Mouse (Mus musculus) splenic B cell, adult 2 months (primary cell): ENCODE data around the gene Sdk2.

Experiments used
- DNase-seq: peaks from one replicate; pipeline ENCODE4 v3.0.0-alpha.2; 2011; ENCODE audit warnings: low read depth, low spot score
- H3K27me3 ChIP-seq: 2 replicates; pipeline ENCODE4 v1.6.1; 2012; ENCODE audit warnings: mild to moderate bottlenecking, low read length, moderate library complexity, mixed read lengths; ENCODE audit not compliant: control insufficient read depth, poor library complexity, insufficient read depth, severe bottlenecking
- H3K36me3 ChIP-seq: 2 replicates; pipeline ENCODE4 v1.6.1; 2012; ENCODE audit warnings: mild to moderate bottlenecking, low read length, moderate library complexity, mixed read lengths; ENCODE audit not compliant: control insufficient read depth, poor library complexity, insufficient read depth, severe bottlenecking

Sdk2 gene

DNA sequence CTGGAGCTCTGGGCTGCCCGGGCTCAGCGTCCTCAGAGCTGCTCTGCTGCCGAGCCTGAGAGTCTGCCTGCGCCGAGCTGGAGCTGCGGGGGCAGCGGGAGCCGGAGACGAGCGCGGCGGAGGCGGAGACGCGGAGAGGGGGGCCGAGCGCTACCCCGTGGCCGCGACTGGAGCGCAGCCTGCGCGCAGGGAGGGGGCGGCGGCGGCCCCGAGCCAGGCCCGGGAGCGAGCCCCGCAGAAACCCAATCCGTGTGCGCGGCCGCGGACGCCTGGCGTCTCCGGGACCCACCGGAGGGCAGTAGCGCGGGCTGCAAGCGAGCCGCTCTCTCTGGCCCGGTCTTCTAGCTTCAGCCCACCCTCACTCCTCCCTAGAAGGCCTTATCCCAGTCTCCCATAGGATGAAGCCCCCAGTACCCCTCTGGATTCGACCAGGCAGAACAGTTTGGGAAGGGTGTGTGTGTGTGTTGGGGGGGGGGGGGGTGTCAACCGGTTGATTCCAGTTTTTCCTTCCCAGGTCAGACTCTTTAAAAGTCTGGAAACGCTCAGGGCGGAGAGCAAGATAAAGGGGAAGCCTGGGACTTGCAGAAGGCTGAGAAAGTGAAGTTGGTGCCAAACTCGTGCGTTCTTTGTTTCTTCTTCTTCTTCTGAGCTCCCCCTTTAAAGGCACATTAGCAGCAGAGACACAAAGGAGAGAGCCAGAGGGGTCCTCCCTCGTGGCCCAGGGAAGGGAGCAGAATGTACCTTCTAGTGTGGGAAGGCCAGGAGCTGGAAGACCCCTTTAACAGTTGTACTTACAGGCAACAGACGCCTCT, at the start of gene Sdk2:
Sdk2 (minus strand) TSS at position 96 of the 812 bp plus-strand sequence.
- peak; percentile 13 for DNase-seq
- Histone ChIP-seq H3K36me3 (no peaks in the 10 kb centered on the region), H3K27me3 (0 out of 2 replicates have a peak, but pooled peaks cover 2% of the 10 kb centered on the region)

DNA sequence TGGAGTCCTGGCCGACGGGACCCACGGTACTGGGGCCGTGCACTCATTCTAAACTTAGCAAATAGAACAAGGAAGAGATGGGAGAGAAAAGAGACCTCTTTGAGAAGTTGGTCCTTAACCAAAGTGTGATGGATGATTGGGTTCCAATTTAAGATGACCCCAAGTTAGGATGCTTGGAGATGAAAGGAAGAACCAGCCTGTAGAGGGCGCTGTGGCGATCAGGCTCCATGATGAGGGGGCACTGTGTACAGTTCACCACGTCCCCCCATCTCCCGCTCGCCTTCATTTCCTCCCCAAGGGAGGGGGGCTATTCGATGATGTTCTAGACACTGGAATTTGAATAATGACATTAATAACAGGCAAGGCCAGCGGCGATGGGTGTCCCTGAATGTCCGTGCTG, 48.2 kb upstream of the Sdk2 start:
- Histone ChIP-seq H3K27me3 (no peaks in the 10 kb centered on the region; the same call in 1 of the 2 replicates), H3K36me3 (no peaks in the 10 kb centered on the region)
- peak; percentile 6 for DNase-seq

GRCm38 (mm10) chr11:114114674-114115073, 47.8 kb upstream of the Sdk2 start:
- H3K27me3 ChIP-seq, result no peaks in the 10 kb centered on the region; the same call in 1 of the 2 replicates
- no peak for DNase-seq
- no peaks in the 10 kb centered on the region for H3K36me3 ChIP-seq

GRCm38 (mm10) chr11:114110851-114111250, 44.0 kb upstream of the Sdk2 start:
- Histone ChIP-seq H3K27me3 (no peaks in the 10 kb centered on the region), H3K36me3 (no peaks in the 10 kb centered on the region)
- DNase-seq, result no peak

- DNase-seq, result no peak
- Histone ChIP-seq H3K36me3 (no peaks in the 10 kb centered on the region), H3K27me3 (no peaks in the 10 kb centered on the region; the same call in 1 of the 2 replicates)
These were observed 26.8 kb upstream of the Sdk2 start for GRCm38 (mm10) chr11:114093636-114094035.

GRCm38 (mm10) chr11:114093175-114093574, 26.3 kb upstream of the Sdk2 start:
- Histone ChIP-seq H3K36me3 (no peaks in the 10 kb centered on the region), H3K27me3 (no peaks in the 10 kb centered on the region; the same call in 1 of the 2 replicates)
- peak; percentile 11 for DNase-seq

DNA sequence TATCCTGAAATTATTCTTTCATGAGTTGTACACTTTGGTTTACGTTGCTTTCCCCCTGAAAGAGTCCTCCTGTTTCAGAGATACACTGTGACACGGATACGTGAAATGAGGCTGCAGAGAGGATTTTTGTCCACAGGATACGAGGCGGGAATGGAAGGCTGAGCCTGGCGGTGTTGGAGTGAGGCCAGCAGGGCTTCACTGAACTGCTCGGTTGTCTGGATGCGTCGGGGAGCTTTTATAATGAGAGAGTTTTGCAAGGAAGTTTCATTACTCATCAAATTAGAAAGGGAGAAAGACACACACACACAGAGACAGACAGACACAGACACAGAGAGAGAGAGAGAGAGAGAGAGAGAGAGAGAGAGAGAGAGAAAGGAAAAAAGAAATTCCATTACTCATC, 13.8 kb upstream of the Sdk2 start:
- no peaks in the 10 kb centered on the region for H3K36me3 ChIP-seq
- no peak for DNase-seq
- no peaks in the 10 kb centered on the region for H3K27me3 ChIP-seq

DNA sequence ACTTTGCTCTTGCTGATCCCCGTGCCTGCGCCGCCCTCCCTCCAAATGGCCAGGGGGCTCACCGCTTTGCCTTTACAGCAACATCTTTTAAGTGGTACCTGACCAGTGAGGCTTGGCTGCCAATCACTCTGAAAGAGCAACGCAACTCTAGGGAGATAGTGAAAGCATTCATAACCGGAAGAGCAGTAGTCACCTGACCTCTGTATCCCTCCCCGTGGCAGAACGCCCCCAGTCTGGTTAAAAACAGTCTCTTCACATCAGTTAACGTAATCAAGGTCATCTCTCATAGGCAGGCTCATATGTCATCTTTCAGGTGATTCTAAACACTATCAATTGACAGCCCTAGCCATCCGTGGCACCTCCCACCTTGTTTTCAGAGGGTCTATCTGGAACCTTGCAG, 5.8 kb upstream of the Sdk2 start:
- H3K36me3 ChIP-seq, result no peaks in the 10 kb centered on the region
- no peaks in the 10 kb centered on the region for H3K27me3 ChIP-seq
- peak; percentile 15 for DNase-seq

GRCm38 (mm10) chr11:114071998-114072397, 5.2 kb upstream of the Sdk2 start:
- H3K36me3 ChIP-seq, result no peaks in the 10 kb centered on the region
- 0 out of 2 replicates have a peak, but pooled peaks cover 2% of the 10 kb centered on the region for H3K27me3 ChIP-seq
- peak; percentile 63 for DNase-seq

- H3K36me3 ChIP-seq, result no peaks in the 10 kb centered on the region
- 0 out of 2 replicates have a peak, but pooled peaks cover 2% of the 10 kb centered on the region for H3K27me3 ChIP-seq
- no peak for DNase-seq
These were observed 4.0 kb upstream of the Sdk2 start for GRCm38 (mm10) chr11:114070881-114071280.

DNA sequence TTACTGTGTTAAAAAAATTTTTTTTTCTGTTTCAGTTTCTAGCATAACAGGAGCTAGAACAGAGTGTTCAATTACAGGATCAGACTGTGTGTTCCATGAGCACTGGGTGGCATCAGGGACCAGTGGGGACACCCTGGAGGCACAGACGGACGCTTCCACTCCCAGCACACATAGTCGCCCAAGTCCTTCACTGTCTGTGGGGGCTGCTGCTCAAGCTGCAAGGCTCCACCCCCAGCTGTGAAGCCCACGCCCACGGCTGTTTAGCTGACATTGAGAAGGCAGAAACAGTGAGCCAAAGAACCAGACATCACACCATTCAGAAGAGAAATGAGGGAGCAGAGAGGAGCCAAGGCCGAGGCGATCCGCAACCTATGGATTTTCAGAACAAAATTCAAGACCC, 3.3 kb upstream of the Sdk2 start:
- no peak for DNase-seq
- Histone ChIP-seq H3K36me3 (no peaks in the 10 kb centered on the region), H3K27me3 (0 out of 2 replicates have a peak, but pooled peaks cover 2% of the 10 kb centered on the region)

DNA sequence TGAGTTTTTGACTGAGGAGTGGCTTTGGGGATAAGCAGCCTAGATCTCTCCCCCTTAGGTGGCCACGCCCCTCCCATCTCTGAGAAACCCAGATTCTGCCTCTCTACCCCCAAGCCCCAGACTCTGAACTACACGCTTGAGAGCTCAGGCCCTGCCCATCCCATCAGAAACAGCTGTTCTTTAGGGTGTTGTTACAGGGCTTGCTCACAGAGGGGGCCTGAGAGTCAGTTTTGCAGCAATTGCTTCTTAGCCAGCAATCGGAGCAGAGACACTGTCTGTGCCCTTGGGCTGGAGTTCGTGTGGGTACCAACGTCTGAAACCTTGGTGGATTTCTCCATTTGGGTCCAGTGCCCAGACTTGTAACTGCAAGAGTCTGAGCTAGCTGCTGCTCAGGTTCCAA, 1.5 kb upstream of the Sdk2 start:
- H3K36me3 ChIP-seq, result no peaks in the 10 kb centered on the region
- 0 out of 2 replicates have a peak, but pooled peaks cover 2% of the 10 kb centered on the region for H3K27me3 ChIP-seq
- DNase-seq, result peak; percentile 58

- no peak for DNase-seq
- Histone ChIP-seq H3K36me3 (no peaks in the 10 kb centered on the region), H3K27me3 (0 out of 2 replicates have a peak, but pooled peaks cover 2% of the 10 kb centered on the region)
These were observed 522 bp downstream of the Sdk2 start for GRCm38 (mm10) chr11:114066098-114066950.

GRCm38 (mm10) chr11:114065596-114065995, 1.2 kb downstream of the Sdk2 start:
- DNase-seq, result no peak
- no peaks in the 10 kb centered on the region for H3K36me3 ChIP-seq

More at GRCm38 (mm10) chr11:114065596-114065995, 1.2 kb downstream of the Sdk2 start:
- 0 out of 2 replicates have a peak, but pooled peaks cover 2% of the 10 kb centered on the region for H3K27me3 ChIP-seq
